In the genomic region with DNA sequence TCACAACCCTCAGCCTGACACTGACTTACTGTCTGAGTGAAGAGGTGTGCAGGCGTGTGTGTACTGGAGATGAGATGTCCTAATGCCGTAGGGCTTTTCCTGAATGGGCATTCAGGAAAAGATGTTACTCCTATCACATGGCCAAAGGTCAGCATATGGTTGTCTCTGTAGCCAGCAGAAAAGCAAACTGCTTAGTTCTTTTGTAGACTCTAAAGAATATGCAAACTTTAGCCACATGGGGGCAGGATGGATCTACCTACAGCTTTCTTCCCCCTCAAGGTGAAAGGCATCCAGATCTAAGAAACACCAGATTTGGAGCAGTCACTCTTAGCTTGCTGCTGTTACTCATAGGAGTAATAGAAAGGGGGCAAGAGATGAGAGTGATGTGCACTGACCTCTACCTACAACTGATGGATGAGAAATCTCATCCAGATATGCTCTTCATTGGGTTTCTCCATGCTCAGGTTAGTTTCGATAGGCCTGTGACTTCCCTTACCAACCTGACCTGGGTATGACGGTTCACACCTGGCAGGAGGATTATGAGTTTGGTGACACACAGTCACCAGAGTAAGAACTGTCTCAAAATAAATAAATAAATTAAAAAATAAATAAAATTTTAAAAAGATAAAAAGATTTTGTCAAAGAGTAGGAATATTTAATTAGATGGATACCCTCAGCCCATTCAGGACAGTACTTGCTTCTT, we compare ENCODE assay signal across 8 mouse cellular contexts.
A peak's percentile ranks its signal among the peaks of the same experiment; 100 is the strongest.
DNase-seq lines count a peak whose midpoint lies in the region; ATAC-seq lines count a peak whose summit lies in the region.

No protein-coding gene starts in this region.

- DNase-seq in limb, embryonic 11.5 days (ENCODE audit: low spot score), result peak; percentile 58
- no peak for DNase-seq in limb, embryonic 10.5 days (ENCODE audit: low spot score)
- peak; percentile 64 for DNase-seq in R1 (ENCODE audit: low read depth, low spot score)
- DNase-seq in cerebellum, adult 9-11 months, result peak; percentile 80
- peak; percentile 39 to 42 for DNase-seq in heart, postnatal 36 days
- peak; percentile 32 for DNase-seq in left cerebral cortex, postnatal 4 days

- H3K27ac ChIP-seq in limb, embryonic 11.5 days (replicated peaks; ENCODE audit: low read depth, low read length), result no peak overlapping the region
- H3K27ac ChIP-seq in limb, embryonic 10.5 days, result no peak overlapping the region
- no peak overlapping the region for H3K27ac ChIP-seq in neural tube, embryonic 12.5 days

- H3K27me3 ChIP-seq in limb, embryonic 11.5 days (ENCODE audit: control insufficient read depth, insufficient read depth, low read length), result no peaks in the 10 kb centered on the region
- H3K27me3 ChIP-seq in limb, embryonic 10.5 days (ENCODE audit: low read depth, poor library complexity, severe bottlenecking), result no peaks in the 10 kb centered on the region
- H3K27me3 ChIP-seq in neural tube, embryonic 12.5 days (replicated peaks), result no peaks in the 10 kb centered on the region

- no peaks in the 10 kb centered on the region for H3K4me1 ChIP-seq in limb, embryonic 11.5 days (ENCODE audit: control insufficient read depth, insufficient read depth, low read length)
- no peaks in the 10 kb centered on the region for H3K4me1 ChIP-seq in limb, embryonic 10.5 days
- H3K4me1 ChIP-seq in neural tube, embryonic 12.5 days, result no peaks in the 10 kb centered on the region

- intact Hi-C loops in heart, postnatal 36 days (cut with DNase I), result loop anchor here (1.0 to 5.0 kb wide), 3 partner anchors 127 to 215 kb away; partner anchors contain the start of gene March5
- intact Hi-C loops in left cerebral cortex, postnatal 4 days (cut with DNase I), result loop anchor here (5.0 kb wide), 1 partner anchor 157 kb away; the partner anchor contains the start of genes Cpeb3 and March5

- no peaks in the 10 kb centered on the region for H3K36me3 ChIP-seq in limb, embryonic 11.5 days (ENCODE audit: control insufficient read depth, insufficient read depth, low read length)
- H3K36me3 ChIP-seq in limb, embryonic 10.5 days, result no peaks in the 10 kb centered on the region
- H3K36me3 ChIP-seq in neural tube, embryonic 12.5 days, result no peaks in the 10 kb centered on the region

- no peak for ATAC-seq in limb, embryonic 11.5 days (ENCODE audit: insufficient number of reproducible peaks, low FRiP score, low TSS enrichment, low read depth)
- peak; percentile 37; the same call in 1 of the 2 replicates for ATAC-seq in neural tube, embryonic 12.5 days (ENCODE audit: low FRiP score, low read depth)
- ATAC-seq in activated CD4-positive, CD25-positive, alpha-beta regulatory T cell, adult 4 months, result no peak

- no peak overlapping the region for H3K4me3 ChIP-seq in limb, embryonic 11.5 days (ENCODE audit: low read depth, low read length)
- H3K4me3 ChIP-seq in limb, embryonic 10.5 days, result no peak overlapping the region
- no peak overlapping the region for H3K4me3 ChIP-seq in neural tube, embryonic 12.5 days

- no peaks in the 10 kb centered on the region for H3K9me3 ChIP-seq in limb, embryonic 11.5 days (ENCODE audit: control insufficient read depth, low read length)
- no peaks in the 10 kb centered on the region for H3K9me3 ChIP-seq in limb, embryonic 10.5 days (replicated peaks)
- no peaks in the 10 kb centered on the region for H3K9me3 ChIP-seq in neural tube, embryonic 12.5 days

- no peak overlapping the region for H3K4me2 ChIP-seq in limb, embryonic 11.5 days (ENCODE audit: low read depth, severe bottlenecking)
- no peak overlapping the region for H3K4me2 ChIP-seq in neural tube, embryonic 12.5 days (replicated peaks)

- no peak overlapping the region for H3K9ac ChIP-seq in limb, embryonic 11.5 days (ENCODE audit: low read length)
- H3K9ac ChIP-seq in neural tube, embryonic 12.5 days, result no peak overlapping the region

- WGBS in limb, embryonic 11.5 days, result 78% methylated on average over 4 of the region's 4 CpGs
- WGBS in limb, embryonic 10.5 days, result 69% methylated on average over 4 of the region's 4 CpGs
- 72% methylated on average over 4 of the region's 4 CpGs for WGBS in neural tube, embryonic 12.5 days
